Mouse (Mus musculus) stomach, embryonic 15.5 days (tissue): ENCODE measurements around the gene Tctn1. TPM values are rescaled to one million over a fixed set of nuclear protein-coding genes. Genes with fewer than 3 reads are reported as not detected.

Experiments
- ATAC-seq: fragments of 200-750 bp; cut with Nextera tagmentation; 2 replicates; pipeline ENCODE4 v1.8.0; 2017; ENCODE audit warnings: low read depth, moderate number of reproducible peaks, moderate TSS enrichment; ENCODE audit not compliant: insufficient read depth, low FRiP score
- H3K27ac ChIP-seq: fragments of 300-500 bp; sonication (generic); 2 replicates; pipeline ENCODE4 v1.5.1; 2015; ENCODE audit warnings: mild to moderate bottlenecking, inconsistent platforms
- H3K27me3 ChIP-seq: fragments of 300-500 bp; sonication (generic); replicated peaks from 2 replicates; pipeline ENCODE4 v1.6.1; 2015; ENCODE audit warnings: inconsistent platforms
- H3K36me3 ChIP-seq: fragments of 300-500 bp; sonication (generic); 2 replicates; pipeline ENCODE4 v1.6.1; 2015; ENCODE audit warnings: inconsistent platforms
- H3K4me1 ChIP-seq: fragments of 300-500 bp; sonication (generic); 2 replicates; pipeline ENCODE4 v1.6.1; 2015; ENCODE audit warnings: inconsistent platforms
- H3K4me2 ChIP-seq: fragments of 300-500 bp; sonication (generic); 2 replicates; pipeline ENCODE4 v1.6.1; 2015; ENCODE audit warnings: mild to moderate bottlenecking, inconsistent platforms
- H3K4me3 ChIP-seq: fragments of 300-500 bp; sonication (generic); replicated peaks from 2 replicates; pipeline ENCODE4 v1.5.1; 2015; ENCODE audit warnings: inconsistent platforms
- H3K9ac ChIP-seq: fragments of 300-500 bp; sonication (generic); 2 replicates; pipeline ENCODE4 v1.6.1; 2015; ENCODE audit warnings: inconsistent platforms
- H3K9me3 ChIP-seq: fragments of 300-500 bp; sonication (generic); 2 replicates; pipeline ENCODE4 v1.6.1; 2016; ENCODE audit warnings: inconsistent platforms
- WGBS: fragments of 180-500 bp; shearing (Covaris S2); methylation state at CpG from one replicate; pipeline ENCODE4 v1.1.7; 2015; 5-methylcytosine and 5-hydroxymethylcytosine counted together
- polyA plus RNA-seq: library from polyadenylated mRNA; unstranded; fragments of >200 nt; fragmentation: Nextera tagmentation; extraction: Ambion mirVana; gene quantifications from 2 replicates; pipeline ENCODE4 v1.2.1, GENCODE M21; 2015

Tctn1 gene
- 4.8 and 5.0 TPM in 2 replicates for polyA plus RNA-seq

DNA sequence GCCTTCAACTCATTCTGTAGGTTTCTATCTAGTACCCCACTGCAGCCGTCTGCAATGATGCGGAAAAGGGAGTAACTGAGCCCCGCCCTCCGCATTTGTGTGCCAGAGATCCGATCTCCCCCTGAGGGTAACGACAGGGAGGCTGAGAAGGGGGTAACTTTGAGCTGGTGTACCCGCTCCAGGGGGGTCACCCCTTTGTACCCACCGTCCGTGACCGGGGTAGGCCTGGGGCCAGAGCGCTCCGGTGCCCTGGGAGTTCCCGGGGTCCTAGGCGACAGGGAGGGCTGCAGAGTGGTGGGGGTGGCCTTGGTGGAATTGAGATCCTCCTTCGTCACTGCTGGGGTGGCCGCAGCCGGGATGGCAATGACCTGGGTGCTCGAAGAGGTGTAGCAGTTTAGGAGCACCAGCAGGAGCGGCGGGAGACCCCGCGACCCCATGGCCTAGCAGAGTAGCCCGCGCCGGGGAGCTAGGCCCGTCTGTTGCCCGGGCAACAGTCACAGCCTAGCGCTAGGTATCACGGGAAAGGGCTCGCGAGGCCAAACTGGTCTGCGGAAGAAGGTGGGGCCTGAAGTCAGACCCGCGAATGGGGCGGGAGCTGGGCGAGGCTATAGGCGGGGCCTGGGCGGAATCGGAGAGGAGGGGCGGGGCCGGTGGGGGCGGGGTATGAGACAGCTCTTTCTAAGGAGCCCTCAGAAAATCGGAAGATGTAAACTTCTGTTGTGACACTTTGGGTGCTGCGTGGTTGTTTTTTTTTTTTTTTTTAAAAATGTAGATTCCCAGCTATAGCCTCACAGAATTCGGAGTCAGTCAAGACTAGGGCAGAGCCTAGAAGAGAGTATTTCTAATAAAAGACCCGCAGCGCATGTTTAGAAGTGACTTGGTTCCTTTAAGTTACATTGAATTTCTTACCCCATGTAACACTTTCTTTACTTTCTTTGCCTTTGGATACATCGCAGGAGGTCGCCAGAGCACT lies at the start of gene Tctn1:
TSS of gene Tctn1 (minus strand) at position 528 of the 973 bp plus-strand sequence.
- WGBS: 1% methylated on average over 49 of the region's 49 CpGs
- Histone ChIP-seq H3K4me1 (peaks cover 7% of the 10 kb centered on the region; the same call in 1 of the 2 replicates), H3K27me3 (no peaks in the 10 kb centered on the region), H3K36me3 (no peaks in the 10 kb centered on the region; the same call in 1 of the 2 replicates), H3K4me3 (peak within 1 kb of the TSS; percentile 73), H3K27ac (peak within 1 kb of the TSS; percentile 37; the same call in 1 of the 2 replicates), H3K9ac (peak within 1 kb of the TSS; percentile 64), H3K4me2 (peak within 1 kb of the TSS; percentile 73), H3K9me3 (no peaks in the 10 kb centered on the region)
- ATAC-seq: peak; percentile 99

DNA sequence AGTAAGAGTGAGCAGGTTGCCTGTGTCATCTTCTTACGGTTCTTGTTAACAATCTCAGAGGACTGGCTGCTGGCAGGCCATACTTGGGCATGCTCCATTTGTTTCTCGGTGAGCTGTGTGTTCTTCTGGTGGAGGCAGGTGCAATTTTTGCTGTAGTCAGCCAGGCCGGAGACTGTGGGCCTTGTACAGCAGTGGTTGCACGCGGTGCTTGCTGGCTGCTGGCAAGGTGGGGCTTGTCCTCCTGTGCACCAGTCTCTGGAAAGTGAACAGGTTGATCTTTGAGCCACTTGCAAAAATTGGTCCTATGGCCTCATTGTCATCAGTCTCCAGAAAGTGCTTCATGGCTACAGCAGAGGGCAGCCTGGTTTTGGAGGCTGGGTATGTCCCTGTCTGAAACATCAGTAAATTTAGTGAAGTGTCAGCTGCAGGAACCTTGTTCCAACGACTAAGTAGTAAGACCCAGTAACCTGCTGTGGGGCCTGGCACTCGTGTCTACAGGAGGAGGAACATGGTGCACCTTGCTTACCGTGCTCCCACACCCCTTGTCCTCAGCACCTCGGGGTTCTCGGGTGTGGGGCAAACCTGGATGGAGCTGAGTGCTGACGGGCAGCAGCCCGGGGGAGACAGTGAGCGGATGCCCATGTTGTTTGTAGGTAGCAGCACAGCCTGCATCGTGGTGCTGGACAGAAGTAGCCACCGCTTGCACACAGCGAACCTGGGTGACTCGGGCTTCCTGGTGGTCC lies 48.9 kb upstream of the Tctn1 start:
- peaks cover 3% of the 10 kb centered on the region for H3K36me3 ChIP-seq
- H3K4me3 ChIP-seq: no peak overlapping the region
- no peak overlapping the region for H3K4me2 ChIP-seq
- H3K9ac ChIP-seq: no peak overlapping the region
- H3K4me1 ChIP-seq: peaks cover 5% of the 10 kb centered on the region; the same call in 1 of the 2 replicates
- H3K27me3 ChIP-seq: no peaks in the 10 kb centered on the region
- ATAC-seq: no peak
- WGBS: 90% methylated on average over 17 of the region's 17 CpGs
- H3K27ac ChIP-seq: no peak overlapping the region
- H3K9me3 ChIP-seq: no peaks in the 10 kb centered on the region

DNA sequence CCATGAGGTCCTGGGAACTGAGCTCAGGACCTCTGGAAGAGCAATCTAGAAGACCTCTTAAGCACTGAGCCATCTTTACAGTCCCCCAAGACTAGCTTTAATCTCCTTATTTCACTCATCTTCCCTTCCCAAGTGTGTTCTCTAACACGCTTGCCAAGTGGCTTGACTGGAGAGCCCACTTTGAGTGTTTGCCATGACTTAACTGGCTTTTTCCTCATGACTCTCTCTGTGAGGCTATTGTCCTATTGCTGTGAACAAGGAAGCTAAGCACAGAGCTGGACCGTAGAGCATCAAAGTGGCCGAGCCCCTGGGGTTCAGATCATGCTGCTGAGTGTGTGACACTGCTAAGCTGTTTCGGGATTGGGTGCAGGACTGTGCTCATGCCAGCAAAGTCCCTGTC lies 48.1 kb upstream of the Tctn1 start:
- Histone ChIP-seq H3K4me1 (peaks cover 5% of the 10 kb centered on the region; the same call in 1 of the 2 replicates), H3K27ac (no peak overlapping the region), H3K9ac (no peak overlapping the region), H3K36me3 (peaks cover 3% of the 10 kb centered on the region), H3K27me3 (no peaks in the 10 kb centered on the region), H3K9me3 (no peaks in the 10 kb centered on the region), H3K4me2 (no peak overlapping the region), H3K4me3 (no peak overlapping the region)
- WGBS: 93% methylated on average over 4 of the region's 4 CpGs
- ATAC-seq: no peak

DNA sequence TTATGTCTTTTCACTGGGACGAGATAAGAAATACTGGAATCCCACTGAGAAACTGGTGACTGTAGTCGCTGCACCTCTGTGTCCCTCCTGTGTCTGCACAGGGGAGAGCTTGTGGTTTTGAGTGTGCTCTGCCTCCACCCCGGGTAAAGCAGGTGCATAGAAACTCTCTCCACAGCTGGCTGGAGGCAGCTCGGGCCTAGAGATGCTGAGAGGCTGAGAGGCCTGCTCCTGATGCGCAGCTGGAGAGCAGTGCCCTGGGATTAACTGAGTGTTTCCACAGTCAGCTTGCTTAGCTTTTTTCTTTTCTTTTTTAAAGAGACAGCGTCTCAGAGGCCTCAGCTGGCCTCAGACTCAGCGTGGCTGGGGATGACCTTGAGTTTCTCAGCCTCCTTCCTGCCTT lies 47.4 kb upstream of the Tctn1 start:
- WGBS: 62% methylated on average over 7 of the region's 7 CpGs
- peaks cover 3% of the 10 kb centered on the region for H3K36me3 ChIP-seq
- H3K9me3 ChIP-seq: no peaks in the 10 kb centered on the region
- H3K27me3 ChIP-seq: no peaks in the 10 kb centered on the region
- H3K4me3 ChIP-seq: no peak overlapping the region
- H3K27ac ChIP-seq: no peak overlapping the region
- H3K9ac ChIP-seq: no peak overlapping the region
- H3K4me2 ChIP-seq: no peak overlapping the region
- ATAC-seq: no peak
- peaks cover 5% of the 10 kb centered on the region; the same call in 1 of the 2 replicates for H3K4me1 ChIP-seq

DNA sequence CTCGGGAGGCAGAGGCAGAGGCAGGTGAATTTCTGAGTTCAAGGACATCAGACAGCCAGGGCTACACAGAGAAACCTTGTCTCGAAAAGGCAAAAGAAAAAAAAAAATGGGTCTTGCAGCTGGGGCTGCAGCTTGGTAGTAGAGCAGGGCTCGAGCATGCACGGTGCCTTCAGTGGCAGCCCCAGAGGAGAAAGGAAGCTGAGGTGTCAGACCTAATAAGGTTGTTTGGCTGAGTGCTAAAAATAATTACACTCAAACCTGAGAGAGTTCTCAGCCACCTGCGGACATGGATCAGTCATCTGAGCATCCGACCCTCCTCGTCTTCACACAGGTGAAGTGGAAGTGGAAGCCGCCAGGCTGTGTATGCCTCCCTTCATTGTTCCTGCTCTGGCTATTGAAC lies 46.4 kb upstream of the Tctn1 start:
- Histone ChIP-seq H3K9ac (no peak overlapping the region), H3K4me1 (peaks cover 5% of the 10 kb centered on the region; the same call in 1 of the 2 replicates), H3K9me3 (no peaks in the 10 kb centered on the region), H3K4me2 (no peak overlapping the region), H3K27ac (no peak overlapping the region), H3K36me3 (peaks cover 1% of the 10 kb centered on the region), H3K27me3 (no peaks in the 10 kb centered on the region), H3K4me3 (no peak overlapping the region)
- no peak for ATAC-seq
- WGBS: 85% methylated on average over 8 of the region's 8 CpGs

DNA sequence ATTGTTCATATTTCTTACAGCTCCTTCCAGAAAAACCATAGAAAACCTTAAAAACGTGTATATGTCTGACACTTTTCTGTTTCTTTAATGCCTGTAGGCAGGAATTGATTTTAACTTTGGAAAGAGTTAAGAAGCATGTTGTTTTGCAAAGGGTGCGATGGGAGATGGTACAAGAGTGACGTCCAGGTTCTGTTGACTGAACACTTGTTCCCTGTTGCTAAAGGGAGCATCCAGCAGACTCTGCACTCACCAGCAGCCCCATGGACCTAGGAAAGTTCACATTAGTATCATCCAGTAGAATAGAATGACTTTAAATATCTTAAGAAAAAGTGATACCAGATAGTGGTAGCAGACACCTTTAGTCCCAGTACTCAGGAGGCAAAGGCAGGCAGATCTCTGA lies 42.3 kb upstream of the Tctn1 start:
- no peak overlapping the region for H3K4me3 ChIP-seq
- no peaks in the 10 kb centered on the region; the same call in 1 of the 2 replicates for H3K36me3 ChIP-seq
- H3K27ac ChIP-seq: no peak overlapping the region
- H3K9me3 ChIP-seq: no peaks in the 10 kb centered on the region
- peaks cover 29% of the 10 kb centered on the region for H3K4me1 ChIP-seq
- ATAC-seq: no peak
- no peak overlapping the region for H3K9ac ChIP-seq
- WGBS: 89% methylated on average over 3 of the region's 3 CpGs
- H3K27me3 ChIP-seq: no peaks in the 10 kb centered on the region
- no peak overlapping the region for H3K4me2 ChIP-seq

DNA sequence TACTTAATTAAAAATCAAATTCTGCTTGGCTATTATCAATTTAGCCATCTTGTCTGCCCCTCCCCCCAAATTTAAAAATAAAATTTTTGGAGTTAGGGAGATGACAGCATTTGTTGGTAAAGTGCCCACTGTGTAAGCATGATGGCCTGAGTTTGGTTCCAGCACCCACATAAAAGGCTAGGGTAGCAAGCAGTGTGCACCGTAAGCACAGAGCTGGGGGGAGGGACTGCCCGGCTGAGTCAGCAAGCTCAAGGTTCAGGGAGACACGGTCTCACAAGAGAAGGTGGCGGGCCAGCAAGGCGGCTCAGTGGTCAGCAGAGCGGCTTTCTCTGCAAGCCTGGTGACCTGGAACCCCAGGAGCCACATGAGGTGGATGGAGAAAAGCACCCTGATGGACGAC lies 41.2 kb upstream of the Tctn1 start:
- Histone ChIP-seq H3K9ac (no peak overlapping the region), H3K4me3 (no peak overlapping the region), H3K9me3 (no peaks in the 10 kb centered on the region), H3K36me3 (no peaks in the 10 kb centered on the region; the same call in 1 of the 2 replicates), H3K4me2 (no peak overlapping the region), H3K4me1 (peaks cover 30% of the 10 kb centered on the region), H3K27ac (no peak overlapping the region), H3K27me3 (no peaks in the 10 kb centered on the region)
- 89% methylated on average over 7 of the region's 7 CpGs for WGBS
- ATAC-seq: no peak

DNA sequence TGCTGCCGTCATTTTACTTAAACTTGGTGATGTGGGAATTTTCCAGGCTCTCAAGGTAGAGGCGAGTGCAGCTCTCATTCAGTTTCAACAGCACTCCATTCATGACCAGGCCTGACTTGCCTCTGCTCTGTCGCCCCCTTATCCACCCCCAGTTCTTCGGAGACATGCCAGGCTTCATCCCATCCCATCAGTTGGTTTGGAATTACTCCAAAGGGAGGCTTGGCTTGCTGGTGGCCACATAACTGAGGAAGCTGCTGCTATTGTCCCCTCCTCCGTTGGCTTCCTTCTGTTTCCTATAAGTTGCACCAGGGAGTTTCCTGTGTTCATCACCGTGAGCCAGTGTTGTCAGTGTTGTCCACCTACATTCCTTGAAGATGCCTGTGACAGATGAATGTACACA lies 40.3 kb upstream of the Tctn1 start:
- H3K4me2 ChIP-seq: no peak overlapping the region
- H3K27me3 ChIP-seq: no peaks in the 10 kb centered on the region
- no peaks in the 10 kb centered on the region; the same call in 1 of the 2 replicates for H3K36me3 ChIP-seq
- H3K9ac ChIP-seq: no peak overlapping the region
- 52% methylated on average over 6 of the region's 6 CpGs for WGBS
- no peak for ATAC-seq
- no peak overlapping the region for H3K4me3 ChIP-seq
- no peaks in the 10 kb centered on the region for H3K9me3 ChIP-seq
- peak overlapping the region; percentile 69 for H3K27ac ChIP-seq
- peaks cover 30% of the 10 kb centered on the region for H3K4me1 ChIP-seq

DNA sequence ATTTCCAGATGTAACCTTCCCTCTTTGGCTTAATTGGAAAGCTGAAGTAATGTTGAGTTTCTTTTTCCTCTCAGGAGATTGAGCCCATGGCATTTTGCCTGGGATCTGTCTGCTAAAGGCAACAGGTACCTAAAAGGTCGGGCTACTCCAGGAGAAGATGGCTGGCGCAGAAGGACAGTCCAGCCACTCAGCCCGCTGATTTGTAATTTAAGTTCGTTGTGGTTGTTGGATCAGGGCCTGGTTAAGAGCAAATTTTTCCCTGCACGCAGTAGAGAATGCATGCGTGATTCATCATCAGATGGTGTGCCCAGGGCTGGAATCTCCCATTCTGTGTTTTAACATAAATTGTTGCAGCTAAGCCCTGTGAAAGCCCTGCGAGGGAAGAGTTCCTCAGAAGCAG lies 39.7 kb upstream of the Tctn1 start:
- Histone ChIP-seq H3K27ac (peak overlapping the region; percentile 69), H3K27me3 (no peaks in the 10 kb centered on the region), H3K36me3 (no peaks in the 10 kb centered on the region; the same call in 1 of the 2 replicates), H3K4me2 (no peak overlapping the region), H3K4me1 (peaks cover 30% of the 10 kb centered on the region), H3K9me3 (no peaks in the 10 kb centered on the region), H3K9ac (no peak overlapping the region), H3K4me3 (no peak overlapping the region)
- 67% methylated on average over 7 of the region's 7 CpGs for WGBS
- no peak for ATAC-seq

DNA sequence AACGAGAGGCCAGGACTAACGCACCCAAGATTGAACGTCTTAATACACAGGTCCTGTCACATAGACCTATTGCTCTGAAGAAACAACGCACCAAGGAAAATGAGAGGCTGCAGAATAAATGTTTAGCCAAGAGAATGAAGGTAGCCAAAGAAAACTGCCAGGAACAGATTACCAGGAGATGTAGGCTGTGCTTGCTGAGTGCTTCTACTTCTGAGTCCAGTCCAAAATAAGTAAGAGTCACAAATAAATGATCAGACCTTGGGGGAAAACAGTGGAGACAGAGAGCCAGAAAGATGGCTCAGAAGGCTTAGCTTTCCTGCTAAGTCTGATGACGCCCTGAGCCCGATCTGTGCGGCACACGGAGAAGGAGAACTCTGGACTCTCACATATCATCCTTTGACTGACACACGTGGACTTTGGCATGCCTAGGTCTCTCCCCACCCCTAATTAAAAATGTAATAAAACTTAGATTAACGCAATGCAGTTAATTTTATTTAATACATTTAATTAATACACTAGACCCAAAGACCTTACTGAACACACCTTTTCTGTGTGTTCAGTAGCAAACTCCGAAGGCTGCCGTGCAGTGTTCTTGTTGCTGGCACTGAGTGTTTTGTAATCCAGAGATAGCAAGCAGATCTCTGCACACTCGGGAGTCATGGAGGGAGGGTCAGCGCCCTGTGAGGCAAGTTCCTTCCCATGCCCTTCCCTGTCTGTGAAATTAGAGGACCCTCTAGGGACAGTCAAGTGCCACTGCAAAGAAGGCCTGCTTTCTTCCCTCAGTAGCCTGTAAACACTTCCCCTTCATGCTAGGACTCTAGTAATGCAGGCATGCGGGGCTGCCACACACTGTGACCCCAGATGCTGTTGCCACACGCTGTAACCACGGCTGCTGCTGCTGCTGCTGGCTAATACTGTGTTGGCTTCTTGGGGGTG lies 38.8 kb upstream of the Tctn1 start:
- peak; percentile 58; the same call in 1 of the 2 replicates for ATAC-seq
- peaks cover 30% of the 10 kb centered on the region for H3K4me1 ChIP-seq
- H3K27me3 ChIP-seq: no peaks in the 10 kb centered on the region
- H3K9me3 ChIP-seq: no peaks in the 10 kb centered on the region
- H3K36me3 ChIP-seq: no peaks in the 10 kb centered on the region
- H3K4me2 ChIP-seq: no peak overlapping the region
- peak overlapping the region; percentile 69; the same call in 1 of the 2 replicates for H3K27ac ChIP-seq
- no peak overlapping the region for H3K4me3 ChIP-seq
- H3K9ac ChIP-seq: no peak overlapping the region
- WGBS: 62% methylated on average over 17 of the region's 17 CpGs

DNA sequence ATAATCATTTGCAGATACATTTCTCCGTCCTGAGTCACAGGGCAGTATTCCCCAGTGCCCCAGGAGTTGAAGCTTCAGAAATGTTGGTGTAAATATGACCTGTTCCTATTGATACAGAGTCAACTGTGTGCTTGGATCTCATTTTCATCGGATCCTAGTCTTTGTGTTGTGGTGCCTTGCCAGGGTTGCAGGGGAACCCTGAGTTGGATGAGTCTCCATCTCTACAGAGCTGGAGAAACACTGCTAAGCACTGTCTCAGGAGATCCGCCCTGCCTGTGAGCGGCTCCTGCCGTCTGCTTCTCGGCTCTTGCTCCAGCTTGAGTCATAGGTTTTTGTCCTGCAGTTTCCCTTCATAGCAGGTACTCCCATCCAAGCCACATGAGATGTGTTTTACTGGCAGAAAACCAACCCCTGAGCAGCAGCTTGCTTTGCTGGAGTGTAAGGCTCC lies 35.8 kb upstream of the Tctn1 start:
- no peak overlapping the region for H3K9ac ChIP-seq
- peaks cover 30% of the 10 kb centered on the region for H3K4me1 ChIP-seq
- no peak for ATAC-seq
- H3K4me3 ChIP-seq: no peak overlapping the region
- no peak overlapping the region for H3K27ac ChIP-seq
- H3K36me3 ChIP-seq: no peaks in the 10 kb centered on the region
- H3K27me3 ChIP-seq: no peaks in the 10 kb centered on the region
- no peak overlapping the region for H3K4me2 ChIP-seq
- WGBS: 80% methylated on average over 6 of the region's 6 CpGs
- H3K9me3 ChIP-seq: no peaks in the 10 kb centered on the region
